Mouse (Mus musculus): ENCODE measurements around the gene Cacna1g. TPM values are rescaled to one million over a fixed set of nuclear protein-coding genes. Genes with fewer than 3 reads are reported as not detected.

The Cacna1g gene
- polyA plus RNA-seq, 1 experiment from 2014 or later = 79.1 TPM

DNA sequence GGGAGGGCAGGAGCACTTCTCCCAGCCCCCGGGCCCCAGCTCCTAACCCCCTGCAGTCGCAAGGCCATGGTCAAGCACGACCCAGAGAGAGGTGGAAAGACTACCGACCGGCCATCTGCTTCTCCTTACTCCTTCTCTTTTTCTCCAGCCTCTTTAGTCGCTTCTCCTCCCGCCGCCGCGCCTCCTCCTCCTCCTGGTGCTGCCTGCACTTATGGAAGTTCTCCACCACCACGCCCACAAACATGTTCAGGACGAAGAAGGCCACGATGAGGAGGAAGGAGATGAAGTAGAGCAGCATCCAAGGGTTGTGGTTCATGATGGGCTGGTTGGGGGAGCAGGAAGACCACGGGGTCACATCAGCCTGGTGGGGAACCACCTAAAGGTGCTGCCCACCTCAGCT is 48.3 kb downstream of the Cacna1g start:
- ChIA-PET CTCF (no interaction called here), POLR2A (interaction anchor here (0.6 kb wide), 1 partner anchor 313 kb away, joined by 3 read pairs; no protein-coding TSS in a partner anchor)
- in situ Hi-C loops (cut with MboI; ENCODE audit: low pct_unique_long_range_greater_than_20kb) = loop anchor here (5.0 kb wide), 1 partner anchor 57 kb away; no protein-coding TSS in a partner anchor
- ATAC-seq (no peak), DNase-seq (ENCODE audit: low read depth, low spot score) (no peak)
- no peaks in the 10 kb centered on the region for H3K27me3 ChIP-seq
- TF ChIP-seq CTCF (IDR thresholded peaks at IDR 0.05) = no peak

DNA sequence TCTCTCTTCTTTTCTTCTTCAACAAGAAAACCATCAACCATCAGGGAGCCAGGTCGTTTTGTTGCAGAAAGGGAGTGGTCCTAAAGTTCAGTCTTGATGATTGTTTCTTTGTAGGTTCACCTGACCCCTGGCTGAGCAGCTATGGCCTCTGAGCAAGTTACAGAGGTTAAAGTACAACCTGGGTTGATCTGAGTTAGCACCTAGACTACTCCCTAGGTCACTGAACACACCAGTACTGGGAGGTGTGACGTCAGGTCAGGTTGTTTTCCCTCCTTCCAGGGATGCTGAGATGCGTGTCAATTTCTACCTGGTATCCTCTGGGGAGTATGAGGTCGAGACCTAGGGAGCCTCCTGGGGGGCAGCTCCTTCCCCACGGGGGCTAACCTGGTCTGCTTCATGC is 48.8 kb downstream of the Cacna1g start:
- TF ChIP-seq CTCF (IDR thresholded peaks at IDR 0.05) = no peak
- no peak for ATAC-seq
- DNase-seq (ENCODE audit: low read depth, low spot score) = no peak
- H3K27me3 ChIP-seq = no peaks in the 10 kb centered on the region
- POLR2A ChIA-PET = interaction anchor here (0.6 to 0.9 kb wide), 2 partner anchors 127 to 313 kb away, joined by 3 read pairs; no protein-coding TSS in a partner anchor
- in situ Hi-C loops (cut with MboI; ENCODE audit: low pct_unique_long_range_greater_than_20kb) = loop anchor here (5.0 kb wide), 1 partner anchor 57 kb away; no protein-coding TSS in a partner anchor
- CTCF ChIA-PET = interaction anchor here (0.9 to 1.9 kb wide), 2 partner anchors 61 to 64 kb away, joined by 3 to 7 read pairs; partner anchors contain the start of gene Spata20

DNA sequence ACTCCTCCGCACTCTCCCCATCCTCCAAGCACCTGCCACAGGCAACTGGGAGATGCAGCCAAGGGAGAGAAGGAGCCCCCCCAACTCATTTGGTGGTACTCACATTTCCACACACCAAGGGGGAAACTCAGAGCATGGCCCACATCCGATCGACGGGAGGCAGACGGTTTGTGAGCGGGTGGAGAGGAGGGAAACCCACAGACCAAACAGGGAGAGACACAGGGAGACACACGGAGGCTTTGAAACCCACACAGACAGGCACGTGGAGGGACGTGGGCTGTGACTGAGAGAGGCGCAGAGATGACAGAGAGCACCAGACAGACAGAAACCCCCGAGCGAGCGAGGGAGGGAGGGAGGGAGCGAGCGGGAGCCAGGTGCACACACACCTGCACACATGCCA is 49.6 kb downstream of the Cacna1g start:
- ATAC-seq = no peak
- in situ Hi-C loops (cut with MboI; ENCODE audit: low pct_unique_long_range_greater_than_20kb) = no loop called here
- CTCF ChIA-PET = interaction anchor here (0.9 to 1.9 kb wide), 3 partner anchors 62 to 68 kb away, joined by 3 to 7 read pairs (median 3); partner anchors contain the start of gene Spata20
- no peak for DNase-seq (ENCODE audit: low read depth, low spot score)
- POLR2A ChIA-PET = interaction anchor here (0.9 to 1.1 kb wide), 2 partner anchors 48 to 128 kb away, joined by 3 read pairs; no protein-coding TSS in a partner anchor
- no peak for TF ChIP-seq CTCF (IDR thresholded peaks at IDR 0.05)
- H3K27me3 ChIP-seq = no peaks in the 10 kb centered on the region

DNA sequence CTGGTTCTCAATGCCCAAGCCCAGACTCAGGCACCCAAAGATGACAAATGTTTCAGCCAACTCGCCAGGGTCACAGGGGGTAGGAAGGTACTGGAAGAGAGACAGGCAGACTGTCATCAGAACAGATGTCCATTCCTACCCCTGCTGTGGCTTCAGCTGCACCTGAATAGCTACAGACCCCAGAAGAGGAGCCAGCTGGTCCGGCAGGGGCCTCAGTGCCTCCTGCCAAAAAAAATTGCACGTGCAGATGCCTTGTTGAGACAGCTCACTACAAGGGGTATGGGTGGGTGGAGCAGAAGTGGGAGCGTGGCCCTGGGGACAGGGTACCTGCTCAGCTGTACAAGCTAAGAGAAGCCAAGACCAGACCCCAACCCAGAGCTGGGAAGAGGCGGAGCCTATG is 50.1 kb downstream of the Cacna1g start:
- H3K27me3 ChIP-seq = no peaks in the 10 kb centered on the region
- in situ Hi-C loops (cut with MboI; ENCODE audit: low pct_unique_long_range_greater_than_20kb) = no loop called here
- TF ChIP-seq CTCF (IDR thresholded peaks at IDR 0.05) = no peak
- CTCF ChIA-PET = interaction anchor here (0.9 to 1.9 kb wide), 2 partner anchors 62 to 69 kb away, joined by 3 to 7 read pairs; partner anchors contain the start of gene Spata20
- no peak for ATAC-seq
- POLR2A ChIA-PET = interaction anchor here (1.1 kb wide), 1 partner anchor 49 kb away, joined by 3 read pairs; no protein-coding TSS in a partner anchor
- DNase-seq (ENCODE audit: low read depth, low spot score) = no peak

DNA sequence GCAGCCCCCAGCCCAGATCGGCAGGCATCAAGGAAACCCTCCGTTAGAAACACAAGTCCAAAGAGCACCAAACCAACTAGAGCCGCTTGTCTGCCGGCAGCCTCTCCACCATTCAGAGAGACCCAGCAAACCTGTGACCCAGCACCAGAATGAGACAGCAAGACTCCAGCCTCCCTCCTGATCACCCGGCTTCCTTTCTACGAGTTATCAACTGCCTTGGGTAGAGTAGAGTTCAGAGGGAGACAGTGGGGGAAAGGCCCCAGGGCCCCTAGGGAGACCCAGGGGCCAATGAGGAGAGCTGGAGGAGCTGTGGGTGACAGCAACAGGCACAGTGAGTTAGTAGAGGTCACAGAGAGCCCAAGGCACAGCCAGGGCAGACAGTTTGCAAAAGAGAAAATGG is 53.0 kb downstream of the Cacna1g start:
- no peak for TF ChIP-seq CTCF (IDR thresholded peaks at IDR 0.05)
- in situ Hi-C loops (cut with MboI; ENCODE audit: low pct_unique_long_range_greater_than_20kb) = no loop called here
- DNase-seq (ENCODE audit: low read depth, low spot score) (no peak), ATAC-seq (no peak)
- no peaks in the 10 kb centered on the region for H3K27me3 ChIP-seq
- CTCF ChIA-PET = interaction anchor here (2.3 kb wide), 2 partner anchors 16 to 65 kb away, joined by 8 to 12 read pairs; partner anchors contain the start of gene Spata20
- POLR2A ChIA-PET = no interaction called here

DNA sequence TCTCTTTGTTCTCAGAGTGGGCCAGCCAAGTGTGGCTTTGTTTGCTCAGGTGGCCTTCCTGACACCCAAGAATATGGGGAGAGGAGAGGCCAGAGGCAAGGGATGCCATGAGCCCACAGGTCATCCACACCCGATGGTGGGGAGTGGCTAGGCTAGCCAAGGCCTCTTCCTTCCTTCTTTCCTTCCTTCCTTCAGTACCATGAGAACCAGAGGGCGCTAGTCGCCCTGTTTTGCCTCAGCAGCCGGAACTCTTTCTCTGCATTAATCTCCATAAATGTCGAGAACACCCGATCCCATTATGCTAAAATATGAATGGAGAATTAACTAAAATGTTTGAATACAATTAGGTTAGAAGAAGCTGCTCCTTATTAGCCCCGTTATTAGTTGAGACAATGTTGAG is 53.7 kb downstream of the Cacna1g start:
- in situ Hi-C loops (cut with MboI; ENCODE audit: low pct_unique_long_range_greater_than_20kb) = no loop called here
- DNase-seq (ENCODE audit: low read depth, low spot score) (no peak), ATAC-seq (no peak)
- POLR2A ChIA-PET = no interaction called here
- CTCF ChIA-PET = interaction anchor here (1.3 to 2.3 kb wide), 3 partner anchors 16 to 132 kb away, joined by 3 to 12 read pairs (median 8); partner anchors contain the start of gene Spata20
- TF ChIP-seq CTCF (IDR thresholded peaks at IDR 0.05) = no peak
- no peaks in the 10 kb centered on the region for H3K27me3 ChIP-seq

DNA sequence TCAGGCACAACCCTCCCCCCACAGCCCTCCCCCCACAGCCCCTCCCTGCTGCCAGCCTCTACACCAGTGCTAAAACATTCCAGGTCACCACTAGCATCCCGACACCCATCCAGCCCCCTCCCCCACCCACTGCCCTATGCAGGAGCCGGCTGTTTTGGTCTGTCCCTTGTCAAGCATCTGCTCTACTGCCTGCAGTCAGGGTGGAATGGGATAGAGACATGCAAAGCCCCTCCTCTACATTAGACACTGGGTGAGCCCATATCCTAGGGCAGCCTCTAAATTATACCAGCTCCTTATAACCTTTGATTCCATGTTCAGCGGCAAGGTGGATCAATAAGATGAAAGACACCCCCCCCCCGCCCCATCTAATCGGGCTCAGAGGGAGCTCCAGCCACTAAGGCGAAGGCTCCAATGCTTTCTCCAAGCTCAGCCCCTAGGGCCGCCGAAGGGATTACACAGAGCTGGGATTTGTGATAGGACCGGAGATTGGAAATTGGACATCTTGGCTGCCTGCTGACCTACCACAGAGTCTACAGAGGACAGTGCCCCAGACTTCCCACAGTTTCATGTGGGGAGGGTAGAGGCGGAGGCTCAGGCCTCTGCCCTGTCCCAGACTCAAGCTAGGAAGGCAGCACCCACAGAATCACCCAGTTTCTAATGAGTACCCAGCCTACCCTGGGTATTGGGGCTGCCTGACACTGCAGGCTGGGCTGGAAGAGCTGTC is 54.8 kb downstream of the Cacna1g start:
- POLR2A ChIA-PET = no interaction called here
- CTCF ChIA-PET = interaction anchor here (1.0 to 2.3 kb wide), 4 partner anchors 8 to 133 kb away, joined by 3 to 12 read pairs (median 3); partner anchors contain the start of gene Spata20
- DNase-seq (ENCODE audit: low read depth, low spot score) = no peak
- ATAC-seq = no peak
- in situ Hi-C loops (cut with MboI; ENCODE audit: low pct_unique_long_range_greater_than_20kb) = no loop called here
- no peaks in the 10 kb centered on the region for H3K27me3 ChIP-seq
- TF ChIP-seq CTCF (IDR thresholded peaks at IDR 0.05) = no peak

DNA sequence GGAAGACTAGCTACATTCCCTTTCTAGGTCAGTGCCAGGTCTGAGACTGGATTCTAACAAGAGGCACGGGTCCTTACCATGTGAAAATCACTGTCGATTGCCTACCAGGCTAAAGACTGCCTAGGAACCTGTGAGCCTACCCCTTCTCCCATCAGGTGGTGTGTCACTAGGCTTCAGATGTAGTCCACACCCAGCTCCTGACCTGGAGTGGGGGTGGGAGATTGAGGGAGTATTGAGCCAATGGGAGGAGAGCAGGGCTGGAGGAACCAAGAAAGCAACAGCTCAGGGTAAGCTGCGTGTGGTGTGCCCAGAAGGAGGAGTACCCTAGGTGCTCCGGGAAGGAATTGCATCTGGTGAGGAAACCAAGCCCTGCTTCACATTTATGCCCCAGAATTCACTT is 60.0 kb downstream of the Cacna1g start:
- DNase-seq (ENCODE audit: low read depth, low spot score) (no peak), ATAC-seq (no peak)
- TF ChIP-seq CTCF (IDR thresholded peaks at IDR 0.05) = no peak
- in situ Hi-C loops (cut with MboI; ENCODE audit: low pct_unique_long_range_greater_than_20kb) = no loop called here
- ChIA-PET CTCF (interaction anchor here (1.1 to 2.6 kb wide), 3 partner anchors 72 to 85 kb away, joined by 3 to 12 read pairs (median 6); partner anchors contain the start of gene Spata20), POLR2A (no interaction called here)
- no peaks in the 10 kb centered on the region for H3K27me3 ChIP-seq

DNA sequence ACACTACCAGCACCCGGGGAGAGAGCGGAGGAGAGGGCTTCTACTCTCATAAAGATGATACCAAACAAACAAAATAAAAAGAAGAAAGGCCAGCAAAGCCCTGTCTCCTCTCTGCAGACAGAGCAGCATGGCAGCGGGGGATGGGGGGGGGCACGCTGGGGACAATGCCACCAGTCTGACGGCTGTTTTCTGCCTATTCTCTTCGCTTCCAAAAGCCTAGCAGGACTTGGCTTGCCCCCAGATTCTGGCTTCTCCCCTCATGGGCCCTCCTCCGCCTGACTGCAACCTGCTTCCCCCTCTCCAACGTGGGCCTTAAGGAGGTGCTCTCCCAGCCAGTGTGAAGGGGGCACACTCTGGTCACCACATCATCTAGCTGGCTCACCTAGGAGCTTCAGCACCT is 60.5 kb downstream of the Cacna1g start:
- DNase-seq (ENCODE audit: low read depth, low spot score) (no peak), ATAC-seq (no peak)
- ChIA-PET POLR2A (no interaction called here), CTCF (interaction anchor here (1.1 to 2.6 kb wide), 3 partner anchors 73 to 84 kb away, joined by 3 to 12 read pairs (median 6); partner anchors contain the start of gene Spata20)
- in situ Hi-C loops (cut with MboI; ENCODE audit: low pct_unique_long_range_greater_than_20kb) = no loop called here
- no peak for TF ChIP-seq CTCF (IDR thresholded peaks at IDR 0.05)
- H3K27me3 ChIP-seq = no peaks in the 10 kb centered on the region

DNA sequence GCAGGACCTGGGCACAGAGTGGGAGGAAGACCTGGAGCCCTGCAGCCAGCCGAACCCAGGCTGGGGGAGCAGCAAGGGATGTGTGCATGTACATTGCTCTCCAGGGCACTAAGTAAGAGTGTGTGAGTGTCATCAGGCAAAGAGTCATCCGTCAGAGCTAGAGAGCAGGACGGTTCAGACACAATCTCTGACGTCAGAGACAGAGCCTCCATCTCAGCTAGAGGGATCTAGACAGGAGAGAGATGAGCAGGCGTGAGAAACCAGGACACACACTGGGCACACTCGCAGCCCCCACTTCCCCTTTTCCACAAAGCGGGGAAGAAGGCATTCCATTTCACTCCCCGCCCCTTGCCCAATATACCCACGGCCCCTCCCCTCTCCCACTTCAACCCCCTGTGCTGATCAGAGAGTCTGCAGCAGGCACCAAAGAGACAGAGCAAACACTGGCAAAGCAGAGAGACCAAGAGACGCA is 61.0 kb downstream of the Cacna1g start:
- TF ChIP-seq CTCF (IDR thresholded peaks at IDR 0.05) = no peak
- no peak for ATAC-seq
- ChIA-PET POLR2A (no interaction called here), CTCF (no interaction called here)
- H3K27me3 ChIP-seq = no peaks in the 10 kb centered on the region
- DNase-seq (ENCODE audit: low read depth, low spot score) = no peak
- in situ Hi-C loops (cut with MboI; ENCODE audit: low pct_unique_long_range_greater_than_20kb) = no loop called here

DNA sequence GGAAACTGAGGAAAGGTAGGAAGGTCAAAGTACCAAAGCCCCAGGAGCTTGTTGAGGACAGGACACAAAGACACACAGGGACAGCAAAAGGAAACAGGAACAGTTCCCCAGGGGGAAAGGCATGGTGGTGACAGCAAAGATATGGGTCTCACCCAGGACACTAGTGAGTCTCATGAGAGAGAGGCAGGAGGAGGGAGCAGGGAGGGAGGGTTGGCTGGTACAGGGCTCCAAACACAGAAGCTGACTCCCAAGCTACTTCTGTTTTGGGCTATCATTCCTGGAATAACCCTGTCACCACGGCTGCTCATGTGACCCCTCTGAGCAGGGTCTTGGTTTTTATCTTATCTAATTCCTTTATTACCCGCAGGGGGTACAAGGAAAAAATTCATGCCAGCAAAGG is 61.4 kb downstream of the Cacna1g start:
- no peaks in the 10 kb centered on the region for H3K27me3 ChIP-seq
- no peak for DNase-seq (ENCODE audit: low read depth, low spot score)
- ChIA-PET CTCF (no interaction called here), POLR2A (no interaction called here)
- no peak for ATAC-seq
- no peak for TF ChIP-seq CTCF (IDR thresholded peaks at IDR 0.05)
- in situ Hi-C loops (cut with MboI; ENCODE audit: low pct_unique_long_range_greater_than_20kb) = no loop called here
